Mouse (Mus musculus) skeletal muscle tissue, adult 2 months (tissue): Measurements from ENCODE around the gene Rnpep.
"Not testable (repeated sequence)": the region's sequence is repeated elsewhere in the genome, so short reads cannot be mapped to it uniquely, and the experiment has no call there.

Experiments
- DNase-seq: peaks from one replicate; pipeline ENCODE4 v3.0.0-alpha.2; 2012; ENCODE audit warnings: low read depth, low spot score

The Rnpep gene

DNA sequence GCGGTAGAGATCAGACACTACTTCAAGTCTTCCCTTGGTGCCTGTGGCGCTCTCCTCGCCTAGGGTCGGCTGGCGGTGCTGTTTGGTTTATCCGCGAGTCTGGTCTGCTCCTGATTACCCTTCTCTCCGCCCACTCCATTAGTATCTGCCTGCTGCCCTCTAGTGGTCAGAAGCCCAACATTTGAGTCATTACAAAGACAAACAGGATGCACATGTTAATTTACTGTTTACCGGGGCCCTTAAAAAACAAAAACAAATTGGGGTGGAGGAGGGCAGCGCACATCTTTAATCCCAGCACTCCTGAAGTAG is 24.8 kb downstream of the Rnpep start:
- peak; percentile 57 for DNase-seq

DNA sequence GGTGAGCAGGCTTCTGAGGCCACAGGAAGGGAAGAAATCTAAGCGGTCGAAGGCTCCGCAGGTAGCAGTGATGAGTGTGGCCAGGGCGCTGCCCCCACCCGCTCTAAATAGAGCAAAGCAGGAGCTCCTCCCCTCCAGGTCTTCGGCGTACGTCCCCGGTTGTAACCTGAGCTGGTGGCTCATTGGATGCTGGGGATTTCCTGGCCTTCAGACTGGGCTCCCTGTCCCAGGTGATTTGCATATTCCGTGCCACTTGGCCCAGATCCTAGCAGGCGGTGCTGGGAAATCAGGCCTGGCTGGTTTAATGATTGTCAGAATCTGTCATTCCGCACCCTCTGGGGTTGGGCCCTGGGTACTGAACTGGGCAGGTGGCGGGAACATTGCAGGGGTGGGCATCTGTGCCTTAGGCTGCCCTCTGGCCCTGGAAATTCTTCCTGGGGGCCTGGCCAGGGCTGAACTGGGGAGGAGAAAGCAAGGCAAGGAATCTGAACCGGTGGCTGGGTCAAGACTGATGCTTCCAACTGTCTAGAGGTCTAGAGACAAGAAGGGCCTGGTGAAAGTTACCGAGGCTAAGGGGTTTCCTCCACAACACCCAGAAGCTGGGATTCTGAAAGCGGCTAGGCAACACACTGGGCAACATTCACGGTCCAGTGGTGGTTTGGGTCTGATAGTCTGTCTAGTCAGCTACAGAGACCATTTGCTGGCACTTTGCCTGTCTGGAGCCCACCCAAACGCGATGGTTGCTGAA is 25.3 kb downstream of the Rnpep start, which contains the start of gene Elf3:
TSS of gene Elf3 (minus strand) at position 189 of the 748 bp plus-strand sequence.
- peak; percentile 34 for DNase-seq

- DNase-seq: no peak
Observed at GRCm38 (mm10) chr1:135256299-135256698, 27.6 kb downstream of the Rnpep start.

GRCm38 (mm10) chr1:135252854-135253253 is 31.0 kb downstream of the Rnpep start:
- peak; percentile 64 for DNase-seq

- no peak for DNase-seq
Observed at GRCm38 (mm10) chr1:135251405-135251804, 32.5 kb downstream of the Rnpep start.

- DNase-seq: no peak
Observed at GRCm38 (mm10) chr1:135250706-135251105, 33.2 kb downstream of the Rnpep start.

GRCm38 (mm10) chr1:135248434-135248850 is 35.4 kb downstream of the Rnpep start:
- DNase-seq: no peak

DNA sequence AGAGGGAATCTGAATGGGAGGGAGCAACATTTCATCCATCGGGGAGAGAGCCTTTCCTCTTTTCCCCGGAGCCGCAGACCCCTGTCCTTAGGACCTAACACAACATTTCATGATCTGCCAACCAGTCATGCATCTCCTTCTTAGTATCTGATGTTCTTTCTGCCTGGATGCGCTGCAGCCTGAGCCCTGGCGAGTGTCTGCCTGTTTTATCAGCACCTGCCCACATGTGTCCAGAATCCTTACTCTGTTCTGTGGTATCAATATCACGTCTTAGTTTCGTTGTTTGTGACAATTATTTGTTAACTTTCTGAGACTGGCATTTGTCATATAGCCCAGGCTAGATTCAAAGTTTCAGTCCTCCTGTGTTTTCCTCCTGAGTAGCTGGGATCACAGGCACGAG is 39.9 kb downstream of the Rnpep start:
- no peak for DNase-seq

DNA sequence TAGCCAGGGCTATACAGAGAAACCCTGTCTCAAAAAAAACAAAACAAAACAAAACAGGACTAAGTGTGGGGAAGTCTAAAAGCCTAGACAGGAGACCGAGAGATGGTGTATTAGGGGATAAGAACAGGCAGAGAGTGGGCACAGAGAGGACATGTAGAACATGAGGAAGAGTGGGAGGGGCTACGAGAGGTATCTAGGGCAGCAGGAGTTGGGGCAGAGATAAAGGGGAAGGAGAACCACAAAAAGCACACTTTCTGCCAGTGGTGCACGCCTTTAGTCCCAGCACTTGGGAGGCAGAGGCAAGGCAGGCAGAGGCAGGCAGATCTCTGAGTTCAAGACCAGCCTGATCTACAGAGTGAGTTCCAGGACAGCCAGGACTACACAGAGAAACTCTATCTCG is 43.7 kb downstream of the Rnpep start:
- DNase-seq: not testable (repeated sequence)

DNA sequence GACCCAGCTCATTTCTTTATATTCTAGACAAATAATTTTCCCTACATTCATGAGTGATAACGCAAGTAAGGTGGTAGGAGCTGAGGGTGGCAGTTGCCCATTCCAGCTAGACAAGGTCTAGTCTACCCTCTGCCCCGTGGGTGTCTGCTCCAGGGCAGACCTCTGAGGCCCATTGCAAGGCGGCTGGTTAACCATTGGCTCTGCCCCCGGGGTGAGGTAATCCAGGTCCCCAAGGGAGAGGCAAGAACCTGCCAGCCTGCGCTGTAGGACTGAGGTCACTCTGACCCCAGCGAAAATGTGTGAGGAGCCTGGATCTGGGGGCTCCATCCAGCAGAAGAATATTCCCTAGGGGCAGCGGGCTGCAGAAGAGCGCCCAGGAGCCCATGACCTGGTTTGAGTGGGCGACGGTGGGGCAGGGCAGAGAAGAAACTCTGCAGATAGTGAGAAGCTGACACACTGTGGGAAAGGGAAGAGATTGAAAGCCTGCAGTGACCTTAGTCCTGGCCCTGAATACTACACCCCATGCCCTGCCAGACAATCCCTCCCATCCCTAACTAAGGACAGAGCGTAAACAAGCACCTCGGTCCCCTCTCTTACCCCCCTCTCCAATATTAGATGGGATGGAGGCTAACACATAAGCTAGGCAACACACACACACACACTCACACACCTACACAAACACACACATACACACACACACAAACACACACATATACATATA is 46.6 kb downstream of the Rnpep start:
- no peak for DNase-seq

DNA sequence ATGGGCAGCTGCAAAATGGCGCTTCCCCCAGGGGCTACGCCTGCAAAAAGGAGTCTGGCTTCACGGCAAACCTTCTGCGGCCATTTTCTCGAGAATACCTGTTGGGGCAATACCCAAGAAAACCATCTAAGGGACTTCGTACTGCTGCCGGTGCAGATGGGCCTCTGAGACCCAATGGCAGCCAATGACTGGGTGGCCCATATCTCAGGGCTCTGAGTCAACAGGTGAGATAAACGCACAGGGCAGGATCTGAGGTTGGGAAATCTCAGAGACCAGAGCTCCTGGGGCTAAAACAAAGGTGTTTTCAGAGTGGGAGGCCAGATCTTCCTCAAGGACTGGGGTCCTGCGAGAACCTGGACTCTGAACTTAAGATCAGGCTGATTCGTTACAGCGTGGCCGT is 49.1 kb downstream of the Rnpep start:
- no peak for DNase-seq

DNA sequence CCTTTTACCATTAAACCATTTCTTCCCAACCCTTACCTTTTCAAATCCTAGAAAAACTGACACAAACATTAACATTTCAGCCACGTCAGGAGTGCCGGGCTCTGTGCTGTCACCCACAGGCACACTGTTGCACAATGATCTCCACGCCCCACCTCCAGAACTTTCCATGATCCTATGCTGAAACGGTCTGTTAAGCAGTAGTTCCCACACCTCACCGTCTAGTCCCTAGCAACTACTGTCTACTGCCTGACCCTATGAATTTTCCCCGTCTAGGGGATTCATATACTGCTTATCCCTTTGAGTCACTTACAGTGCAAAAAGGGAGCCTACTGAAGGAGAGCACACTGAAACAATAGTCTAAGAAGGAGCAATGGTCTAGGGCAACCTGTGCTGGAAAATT is 49.9 kb downstream of the Rnpep start:
- DNase-seq: no peak

GRCm38 (mm10) chr1:135231878-135232277 is 52.0 kb downstream of the Rnpep start:
- DNase-seq: not testable (repeated sequence)

DNA sequence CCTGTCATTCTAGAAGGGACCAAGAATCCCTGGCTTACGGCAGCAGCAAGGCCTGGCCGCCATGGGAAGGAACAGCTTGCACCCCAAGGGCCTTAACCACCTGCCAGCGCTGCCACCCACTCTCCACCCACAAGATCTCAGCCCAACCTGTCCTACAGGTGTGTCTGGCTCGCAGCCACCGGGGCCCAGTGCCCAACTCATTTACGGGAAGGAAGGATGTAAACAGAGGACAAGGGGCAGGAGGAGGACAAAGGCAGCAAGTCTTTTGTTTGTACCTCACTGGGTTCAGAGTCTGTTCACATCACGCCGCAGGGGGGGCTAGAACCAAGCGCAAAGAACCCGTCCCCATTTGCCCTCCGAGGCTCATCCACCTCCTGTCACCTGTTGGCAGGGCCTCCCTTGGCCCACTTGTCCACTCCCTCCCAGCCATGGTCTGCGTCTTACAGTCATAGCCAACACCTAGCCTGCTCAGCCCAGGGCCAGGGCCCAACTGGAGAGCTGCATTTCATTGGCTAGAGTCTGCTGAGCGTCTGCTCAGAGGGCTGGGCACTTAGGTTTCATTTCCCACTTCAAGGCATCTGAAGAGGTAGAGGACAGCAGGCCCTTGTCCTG is 56.4 kb downstream of the Rnpep start:
- DNase-seq: no peak

DNA sequence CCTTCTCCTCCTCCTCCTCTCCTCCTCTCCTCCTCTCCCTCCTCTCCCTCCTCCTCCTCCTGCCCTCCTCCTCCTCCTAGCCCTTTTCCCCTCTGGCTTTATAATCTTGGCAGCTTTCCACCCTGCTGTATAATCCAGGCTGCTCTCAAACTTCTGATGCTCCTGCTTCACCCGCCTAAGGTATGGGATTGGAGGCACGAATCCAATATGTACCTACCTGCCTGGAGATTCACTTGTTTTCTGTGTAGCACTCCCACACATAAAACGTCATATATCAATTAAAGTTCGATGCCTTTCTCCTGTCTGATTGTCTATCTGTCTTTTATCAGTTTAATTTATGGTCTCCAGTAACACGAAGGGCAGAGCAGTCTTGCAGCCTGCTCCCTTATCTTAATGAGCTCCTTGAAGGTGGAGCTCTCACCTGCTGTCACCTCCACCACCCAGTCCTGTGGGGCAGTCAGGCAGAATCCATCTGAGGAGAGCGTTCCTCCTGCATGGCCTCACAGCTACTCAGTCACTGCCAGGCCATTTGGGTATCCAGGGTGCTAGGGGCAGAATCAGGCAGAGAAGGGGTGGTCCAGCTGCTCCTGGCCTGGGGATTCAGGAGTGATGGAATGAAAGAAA is 58.8 kb downstream of the Rnpep start:
- no peak for DNase-seq

GRCm38 (mm10) chr1:135224147-135224546 is 59.7 kb downstream of the Rnpep start:
- no peak for DNase-seq

GRCm38 (mm10) chr1:135217607-135218233 is 66.2 kb downstream of the Rnpep start:
- DNase-seq: no peak

DNA sequence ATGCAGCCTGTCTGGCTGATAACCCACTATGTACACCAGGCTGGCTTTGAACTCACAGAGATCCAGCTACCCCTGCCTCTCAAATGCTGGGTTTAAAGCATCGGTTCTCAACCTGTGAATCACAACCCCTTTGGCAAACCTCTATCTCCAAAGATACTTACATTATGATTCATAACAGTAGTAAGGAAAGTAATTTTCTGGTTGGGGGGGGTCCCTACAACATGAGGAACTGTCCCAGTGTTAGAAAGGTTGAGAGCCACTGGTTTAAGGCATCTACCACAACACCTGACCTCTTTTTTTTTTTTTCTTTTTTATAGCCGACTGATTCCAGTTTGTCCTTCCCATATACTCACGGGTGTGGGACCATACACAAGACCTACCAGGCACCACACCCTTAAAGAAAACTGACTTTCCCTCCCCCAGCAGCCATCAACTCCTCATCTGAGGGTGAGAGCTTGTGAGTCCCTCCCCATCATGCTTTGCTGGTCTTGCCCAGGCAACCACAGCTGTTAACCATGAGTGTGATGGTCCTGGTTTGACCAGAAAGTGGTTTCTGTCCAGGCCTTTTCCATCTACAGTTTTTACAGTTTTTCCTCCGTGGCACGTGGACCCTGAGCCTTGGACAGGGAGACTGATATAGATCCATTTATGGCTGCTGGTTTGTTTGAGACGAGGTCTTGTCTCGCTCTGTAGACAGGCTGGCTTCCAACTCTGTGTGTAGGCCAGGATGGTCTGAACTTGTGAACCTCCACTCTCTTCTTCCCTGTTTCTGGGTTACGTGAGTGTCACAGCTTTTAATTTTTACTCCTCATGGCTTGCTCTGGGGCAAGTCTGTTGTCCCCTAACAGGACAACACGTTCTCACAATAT is 69.9 kb downstream of the Rnpep start:
- DNase-seq: no peak
